8 mouse cellular contexts compared by ENCODE assay signal in genomic region chr5:134675956-134676759, GRCm38 (mm10). TPM values are rescaled to one million over a fixed set of nuclear protein-coding genes. Genes with fewer than 3 reads are reported as not detected.
DNase-seq lines count a peak whose midpoint lies in the region; ATAC-seq lines count a peak whose summit lies in the region.

No protein-coding gene starts in this region.

- H3K36me3 ChIP-seq in intestine, embryonic 14.5 days (ENCODE audit: control insufficient read depth, insufficient read depth, low read length) = 0 out of 2 replicates have a peak, but pooled peaks cover 6% of the 10 kb centered on the region

- peak overlapping the region; percentile 88 for H3K27ac ChIP-seq in intestine, embryonic 14.5 days (ENCODE audit: low read depth)

- intact Hi-C loops in left cerebral cortex, postnatal 14 days (cut with DNase I) = loop anchor here (5.0 kb wide), 1 partner anchor 34 kb away; no protein-coding TSS in a partner anchor

- ATAC-seq in activated CD4-positive, CD25-positive, alpha-beta regulatory T cell, adult 4 months = peak; percentile 84
- ATAC-seq in common myeloid progenitor, adult 5-6 weeks (replicated peaks; ENCODE audit: low read depth, poor library complexity, severe bottlenecking) = peak; percentile 56
- ATAC-seq in intestine, embryonic 14.5 days (replicated peaks; ENCODE audit: low FRiP score, low TSS enrichment, low read depth) = peak; percentile 89
- peak; percentile 77 for ATAC-seq in megakaryocyte progenitor cell, adult 5-6 weeks (replicated peaks; ENCODE audit: poor library complexity)
- no peak for ATAC-seq in erythroid progenitor cell, adult 5-6 weeks (replicated peaks; ENCODE audit: low FRiP score, poor library complexity, severe bottlenecking)

- no peaks in the 10 kb centered on the region for H3K9me3 ChIP-seq in intestine, embryonic 14.5 days (ENCODE audit: control insufficient read depth, low read length)

- H3K27me3 ChIP-seq in intestine, embryonic 14.5 days (replicated peaks; ENCODE audit: control insufficient read depth, insufficient read depth, low read length) = no peaks in the 10 kb centered on the region

- H3K4me1 ChIP-seq in intestine, embryonic 14.5 days (replicated peaks; ENCODE audit: control insufficient read depth, insufficient read depth, low read length) = peaks cover 40% of the 10 kb centered on the region

- DNase-seq in gastrocnemius, postnatal 4 days (ENCODE audit: low spot score in 2 of 2) = peak; percentile 47 to 82
- DNase-seq in intestine, embryonic 14.5 days (ENCODE audit: low spot score) = peak; percentile 89
- DNase-seq in left cerebral cortex, postnatal 14 days (ENCODE audit: low spot score in 2 of 2) = peak; percentile 49 to 55
- peak; percentile 37 to 61 for DNase-seq in right cerebral cortex, adult 2 months (ENCODE audit: low spot score in 2 of 2)

- 1% methylated on average over 14 of the region's 14 CpGs for WGBS in intestine, embryonic 14.5 days

- H3K4me3 ChIP-seq in intestine, embryonic 14.5 days (ENCODE audit: low read depth, low read length) = peak overlapping the region; percentile 38

- H3K9ac ChIP-seq in intestine, embryonic 14.5 days (ENCODE audit: low read length) = peak overlapping the region; percentile 41

- peak overlapping the region; percentile 79 for H3K4me2 ChIP-seq in intestine, embryonic 14.5 days (ENCODE audit: low read length)

RNA-seq across cellular contexts. Expression of gene Limk1, which starts 12.2 kb away (rescaled TPM):
- 1 to 10 TPM; 3.8 to 4.2 TPM for polyA plus RNA-seq in activated CD4-positive, CD25-positive, alpha-beta regulatory T cell, adult 4 months (2017; shearing (Covaris generic))
- 12.6 and 15.1 TPM in 2 replicates for total RNA-seq in common myeloid progenitor, adult 5-6 weeks (2017)
- 10 to 100 TPM; 15.2 to 18.6 TPM for total RNA-seq in gastrocnemius, postnatal 4 days (2021)
- 4.7 and 5.3 TPM in 2 replicates for polyA plus RNA-seq in intestine, embryonic 14.5 days (2014; fragmentation: Nextera tagmentation; extraction: Ambion mirVana)
- total RNA-seq in left cerebral cortex, postnatal 14 days (2021) = 10 to 100 TPM; 58.2 to 64.4 TPM
- 14.1 and 15.2 TPM in 2 replicates for total RNA-seq in megakaryocyte progenitor cell, adult 5-6 weeks (2015)
- 11.5 and 16.6 TPM in 2 replicates for total RNA-seq in megakaryocyte progenitor cell, adult 5-6 weeks (2017)
- total RNA-seq in erythroid progenitor cell, adult 5-6 weeks (2015; ENCODE audit: low replicate concordance) = 0.42 and 1.8 TPM in 2 replicates
- 0.64 and 0.76 TPM in 2 replicates for total RNA-seq in erythroid progenitor cell, adult 5-6 weeks (2017; ENCODE audit: low replicate concordance)

RNA-seq across cellular contexts. Expression of gene Eif4h, which starts 36.9 kb away (rescaled TPM):
- 100 to 1,000 TPM; 112 to 143 TPM for polyA plus RNA-seq in activated CD4-positive, CD25-positive, alpha-beta regulatory T cell, adult 4 months (2017; shearing (Covaris generic))
- total RNA-seq in common myeloid progenitor, adult 5-6 weeks (2017) = 214 and 235 TPM in 2 replicates
- total RNA-seq in gastrocnemius, postnatal 4 days (2021) = 100 to 1,000 TPM; 208 to 209 TPM
- polyA plus RNA-seq in intestine, embryonic 14.5 days (2014; fragmentation: Nextera tagmentation; extraction: Ambion mirVana) = 437 and 474 TPM in 2 replicates
- 100 to 1,000 TPM; 309 to 328 TPM for total RNA-seq in left cerebral cortex, postnatal 14 days (2021)
- 201 and 220 TPM in 2 replicates for total RNA-seq in megakaryocyte progenitor cell, adult 5-6 weeks (2015)
- total RNA-seq in megakaryocyte progenitor cell, adult 5-6 weeks (2017) = 238 and 266 TPM in 2 replicates
- total RNA-seq in erythroid progenitor cell, adult 5-6 weeks (2015; ENCODE audit: low replicate concordance) = 105 and 157 TPM in 2 replicates
- total RNA-seq in erythroid progenitor cell, adult 5-6 weeks (2017; ENCODE audit: low replicate concordance) = 150 and 178 TPM in 2 replicates
